In the genomic region with DNA sequence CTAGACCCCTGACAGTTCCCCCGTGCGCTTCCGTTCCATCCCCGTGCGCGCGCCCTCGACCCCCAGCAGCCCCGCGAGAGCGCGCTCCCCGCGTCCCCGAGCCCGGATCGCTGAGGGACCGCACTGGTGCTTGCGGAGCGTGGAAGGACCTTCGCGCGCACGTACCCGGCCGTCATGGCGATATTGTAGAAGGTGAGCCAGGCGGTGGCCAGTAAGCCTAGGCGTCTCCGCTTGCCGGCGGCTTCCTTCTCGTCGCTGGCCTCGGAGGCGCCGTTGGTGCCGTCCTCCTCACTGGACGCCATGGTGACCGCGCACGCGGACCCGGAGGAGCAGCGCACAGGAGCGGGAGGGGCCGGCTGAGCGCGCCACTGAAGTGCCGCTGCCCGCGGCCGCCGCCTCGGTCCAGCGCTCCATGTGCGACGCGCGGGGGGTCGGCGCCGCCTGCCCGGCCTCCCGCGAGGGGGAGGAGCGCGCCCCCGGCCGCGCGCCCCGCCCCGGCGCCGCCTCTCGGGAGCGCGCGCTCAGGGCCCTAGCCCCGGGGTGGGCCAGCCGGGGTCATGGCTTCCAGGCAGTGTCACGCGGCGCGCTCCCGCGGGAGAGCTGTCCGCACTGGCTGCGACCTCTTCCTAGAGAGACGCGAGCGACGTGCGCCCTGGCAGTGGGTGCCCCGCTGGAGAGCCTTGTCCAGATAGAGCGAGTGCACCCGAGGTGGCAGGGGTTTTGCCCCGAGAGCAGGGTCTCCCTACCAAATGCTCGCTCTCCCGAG, we compare ENCODE assay signal across 8 mouse cellular contexts. TPM values are rescaled to one million over a fixed set of nuclear protein-coding genes. Genes with fewer than 3 reads are reported as not detected.
DNase-seq lines count a peak whose midpoint lies in the region; ATAC-seq and TF ChIP-seq lines count a peak whose summit lies in the region.

A gene (minus strand): TSS at position 570 of the 766 bp plus-strand sequence.

- peak within 1 kb of the TSS; percentile 74 for H3K4me2 ChIP-seq in forebrain, embryonic 14.5 days (ENCODE audit: low read length)

- H3K27me3 ChIP-seq in E14TG2a.4 (ENCODE audit: insufficient read depth, low read length), result peaks cover 13% of the 10 kb centered on the region
- H3K27me3 ChIP-seq in forebrain, embryonic 14.5 days (replicated peaks; ENCODE audit: control insufficient read depth, insufficient read depth, low read length), result no peaks in the 10 kb centered on the region

- peak within 1 kb of the TSS; percentile 88 for H3K27ac ChIP-seq in forebrain, embryonic 14.5 days (ENCODE audit: low read depth, low read length)

- DNase-seq in forebrain, embryonic 14.5 days (ENCODE audit: low spot score), result peak; percentile 94
- DNase-seq in heart, postnatal 10 days, result peak; percentile 88 to 89
- DNase-seq in layer of hippocampus, adult 18-20 months (ENCODE audit: low spot score in 2 of 2), result peak; percentile 73 to 79
- DNase-seq in lung, adult 2 months, result peak; percentile 71
- DNase-seq in testis, postnatal 14 days (ENCODE audit: low spot score), result peak; percentile 86

- intact Hi-C loops in heart, postnatal 10 days (cut with DNase I), result loop anchor here (1.0 to 5.0 kb wide), 3 partner anchors 19 to 767 kb away; a partner anchor contains a TSS

- no peak for TF ChIP-seq POLR2A in lung, adult 2 months (IDR thresholded peaks at IDR 0.05; ENCODE audit: borderline replicate concordance, extremely low read depth, low read depth, low read length)

- H3K36me3 ChIP-seq in E14TG2a.4 (ENCODE audit: insufficient read depth, low read length), result no peaks in the 10 kb centered on the region
- no peaks in the 10 kb centered on the region for H3K36me3 ChIP-seq in forebrain, embryonic 14.5 days (ENCODE audit: control insufficient read depth, insufficient read depth, low read length)

- H3K9me3 ChIP-seq in E14TG2a.4 (ENCODE audit: low read length), result no peaks in the 10 kb centered on the region
- H3K9me3 ChIP-seq in forebrain, embryonic 14.5 days (replicated peaks; ENCODE audit: control insufficient read depth, low read length), result no peaks in the 10 kb centered on the region

- WGBS in forebrain, embryonic 14.5 days, result 1% methylated on average over 55 of the region's 101 CpGs
- 1% methylated on average over 101 of the region's 101 CpGs for WGBS in lung, adult 2 months

- H3K4me1 ChIP-seq in E14TG2a.4 (replicated peaks; ENCODE audit: low read depth, low read length), result peaks cover 11% of the 10 kb centered on the region
- peaks cover 3% of the 10 kb centered on the region; the same call in 1 of the 2 replicates for H3K4me1 ChIP-seq in forebrain, embryonic 14.5 days (ENCODE audit: control insufficient read depth, insufficient read depth, low read length)
- H3K4me1 ChIP-seq in lung, adult 2 months (ENCODE audit: control insufficient read depth, insufficient read depth, low read length), result no peaks in the 10 kb centered on the region

- peak within 1 kb of the TSS; percentile 88 for H3K4me3 ChIP-seq in E14TG2a.4 (replicated peaks; ENCODE audit: low read length)
- peak within 1 kb of the TSS; percentile 65 for H3K4me3 ChIP-seq in forebrain, embryonic 14.5 days (ENCODE audit: low read depth, low read length)
- H3K4me3 ChIP-seq in lung, adult 2 months (replicated peaks; ENCODE audit: extremely low read depth, low read depth, low read length), result peak within 1 kb of the TSS; percentile 72

- peak; percentile 85 for ATAC-seq in cerebellum, adult (ENCODE audit: insufficient number of reproducible peaks, low FRiP score, low TSS enrichment)
- peak; percentile 90 for ATAC-seq in forebrain, embryonic 14.5 days
- ATAC-seq in neutrophil, adult 5-6 weeks (ENCODE audit: extremely low read depth, insufficient number of reproducible peaks, low FRiP score, poor library complexity, severe bottlenecking), result peak; percentile 26; the same call in 1 of the 2 replicates

- H3K9ac ChIP-seq in forebrain, embryonic 14.5 days (ENCODE audit: low read length), result peak within 1 kb of the TSS; percentile 79

- TF ChIP-seq CTCF in E14TG2a.4 (conservative IDR thresholded peaks at IDR 0.05; ENCODE audit: low read length), result no peak
- TF ChIP-seq CTCF in lung, adult 2 months (IDR thresholded peaks at IDR 0.05; ENCODE audit: insufficient read depth, low read length), result no peak

RNA-seq across cellular contexts. Expression of the gene that starts here (rescaled TPM):
- 69.4 and 69.7 TPM in 2 replicates for polyA plus RNA-seq in forebrain, embryonic 14.5 days (2014; fragmentation: Nextera tagmentation; extraction: Ambion mirVana)
- 100 to 1,000 TPM; 214 TPM for total RNA-seq in heart, postnatal 10 days (2021)
- total RNA-seq in layer of hippocampus, adult 18-20 months (2021), result 10 to 100 TPM; 15.0 to 18.3 TPM
- polyA plus RNA-seq in lung, adult 2 months (2012; rRNA removed), result 23.6 and 28.2 TPM in 2 replicates
- 1.7 TPM in 1 of 2 replicates, not detected in the other for total RNA-seq in neutrophil, adult 5-6 weeks (2017)

Comparison
In these comparisons a context has a peak if more than half of its experiments do, and no peak if none do; other contexts are left out.
1. Peak in every context shown above with its lines: DNase-seq, ATAC-seq, H3K4me3 ChIP-seq and H3K27ac ChIP-seq.
2. ATAC-seq: peak in every context shown above with its lines; median percentile 90 in forebrain, embryonic 14.5 days; 85 in cerebellum, adult; 26 in neutrophil, adult 5-6 weeks.